Mouse (Mus musculus) limb, embryonic 11.5 days (tissue): Measurements from ENCODE around the gene Ifnab. TPM values are rescaled to one million over a fixed set of nuclear protein-coding genes. Genes with fewer than 3 reads are reported as not detected.
A peak's percentile ranks its signal among the peaks of the same experiment; 100 is the strongest.

ENCODE experiments used
- ATAC-seq: fragments of 200-750 bp; cut with Nextera tagmentation; 2 replicates; pipeline ENCODE4 v1.8.0; 2017; ENCODE audit warnings: low read depth; ENCODE audit not compliant: insufficient number of reproducible peaks, low FRiP score, low TSS enrichment
- DNase-seq: peaks from one replicate; pipeline ENCODE4 v3.0.0-alpha.2; 2015; ENCODE audit warnings: low spot score
- H3K27ac ChIP-seq: fragments of 300-500 bp; sonication (generic); replicated peaks from 2 replicates; pipeline ENCODE4 v1.5.1; 2014; ENCODE audit warnings: low read depth, mild to moderate bottlenecking, low read length
- H3K27me3 ChIP-seq: fragments of 300-500 bp; sonication (generic); 2 replicates; pipeline ENCODE4 v1.6.1; 2014; ENCODE audit warnings: mild to moderate bottlenecking, low read length, mixed read lengths; ENCODE audit not compliant: control insufficient read depth, insufficient read depth
- H3K36me3 ChIP-seq: fragments of 300-500 bp; sonication (generic); 2 replicates; pipeline ENCODE4 v1.6.1; 2014; ENCODE audit warnings: mild to moderate bottlenecking, low read length, moderate library complexity, mixed read lengths; ENCODE audit not compliant: control insufficient read depth, insufficient read depth
- H3K4me1 ChIP-seq: fragments of 300-500 bp; sonication (generic); 2 replicates; pipeline ENCODE4 v1.6.1; 2014; ENCODE audit warnings: low read length, mixed read lengths; ENCODE audit not compliant: control insufficient read depth, insufficient read depth
- H3K4me2 ChIP-seq: fragments of 300-500 bp; sonication (generic); 2 replicates; pipeline ENCODE4 v1.6.1; 2014; ENCODE audit warnings: low read depth, mild to moderate bottlenecking, moderate library complexity; ENCODE audit not compliant: severe bottlenecking
- H3K4me3 ChIP-seq: fragments of 300-500 bp; sonication (generic); 2 replicates; pipeline ENCODE4 v1.5.1; 2014; ENCODE audit warnings: low read depth, low read length
- H3K9ac ChIP-seq: fragments of 300-500 bp; sonication (generic); 2 replicates; pipeline ENCODE4 v1.6.1; 2014; ENCODE audit warnings: mild to moderate bottlenecking, low read length
- H3K9me3 ChIP-seq: fragments of 300-500 bp; sonication (generic); 2 replicates; pipeline ENCODE4 v1.6.1; 2016; ENCODE audit warnings: low read length; ENCODE audit not compliant: control insufficient read depth
- WGBS: fragments of 180-500 bp; shearing (Covaris S2); extraction: QIAGEN DNeasy Blood & Tissue Kit; methylation state at CpG from one replicate; pipeline ENCODE4 v1.1.7; 2014; 5-methylcytosine and 5-hydroxymethylcytosine counted together
- polyA plus RNA-seq: library from polyadenylated mRNA; unstranded; fragments of >200 nt; fragmentation: Nextera tagmentation; extraction: Ambion mirVana; gene quantifications from 2 replicates; pipeline ENCODE4 v1.2.1, GENCODE M21; 2014

The Ifnab gene
- not detected in 2 replicates for polyA plus RNA-seq

- Histone ChIP-seq H3K4me3 (no peak within 1 kb of the TSS), H3K9ac (no peak within 1 kb of the TSS), H3K27ac (no peak within 1 kb of the TSS), H3K36me3 (no peaks in the 10 kb centered on the region), H3K27me3 (no peaks in the 10 kb centered on the region), H3K4me1 (no peaks in the 10 kb centered on the region), H3K4me2 (no peak within 1 kb of the TSS), H3K9me3 (no peaks in the 10 kb centered on the region)
- no peak for DNase-seq
- ATAC-seq: no peak
- WGBS: 59% methylated on average over 2 of the region's 2 CpGs
Observed at GRCm38 (mm10) chr4:88691259-88691658, at the start of gene Ifnab. Ifnab (minus strand) TSS chr4:88691359.

GRCm38 (mm10) chr4:88739036-88739435 lies 47.9 kb upstream of the Ifnab start:
- H3K4me1 ChIP-seq: no peaks in the 10 kb centered on the region
- no peaks in the 10 kb centered on the region for H3K9me3 ChIP-seq
- no peak overlapping the region for H3K27ac ChIP-seq
- ATAC-seq (no peak), DNase-seq (no peak)
- H3K4me3 ChIP-seq: no peak overlapping the region
- no peak overlapping the region for H3K9ac ChIP-seq
- H3K27me3 ChIP-seq: no peaks in the 10 kb centered on the region
- 85% methylated on average over 6 of the region's 6 CpGs for WGBS
- H3K36me3 ChIP-seq: no peaks in the 10 kb centered on the region
- no peak overlapping the region for H3K4me2 ChIP-seq

GRCm38 (mm10) chr4:88738480-88738879 lies 47.3 kb upstream of the Ifnab start:
- Histone ChIP-seq H3K4me2 (no peak overlapping the region), H3K36me3 (no peaks in the 10 kb centered on the region), H3K9me3 (no peaks in the 10 kb centered on the region), H3K27ac (no peak overlapping the region), H3K27me3 (no peaks in the 10 kb centered on the region), H3K9ac (no peak overlapping the region), H3K4me3 (no peak overlapping the region), H3K4me1 (no peaks in the 10 kb centered on the region)
- 5% methylated on average over 2 of the region's 2 CpGs for WGBS
- ATAC-seq (no peak), DNase-seq (peak; percentile 89)

GRCm38 (mm10) chr4:88727324-88727723 lies 36.2 kb upstream of the Ifnab start:
- H3K9ac ChIP-seq: no peak overlapping the region
- no peaks in the 10 kb centered on the region for H3K36me3 ChIP-seq
- H3K4me1 ChIP-seq: no peaks in the 10 kb centered on the region
- DNase-seq: no peak
- H3K4me2 ChIP-seq: no peak overlapping the region
- no peaks in the 10 kb centered on the region for H3K27me3 ChIP-seq
- no peak overlapping the region for H3K27ac ChIP-seq
- H3K4me3 ChIP-seq: no peak overlapping the region
- H3K9me3 ChIP-seq: no peaks in the 10 kb centered on the region
- ATAC-seq: 0 out of 2 replicates have a peak, but pooled peaks have one; percentile 67
- 0% methylated on average over 1 of the region's 1 CpGs for WGBS

DNA sequence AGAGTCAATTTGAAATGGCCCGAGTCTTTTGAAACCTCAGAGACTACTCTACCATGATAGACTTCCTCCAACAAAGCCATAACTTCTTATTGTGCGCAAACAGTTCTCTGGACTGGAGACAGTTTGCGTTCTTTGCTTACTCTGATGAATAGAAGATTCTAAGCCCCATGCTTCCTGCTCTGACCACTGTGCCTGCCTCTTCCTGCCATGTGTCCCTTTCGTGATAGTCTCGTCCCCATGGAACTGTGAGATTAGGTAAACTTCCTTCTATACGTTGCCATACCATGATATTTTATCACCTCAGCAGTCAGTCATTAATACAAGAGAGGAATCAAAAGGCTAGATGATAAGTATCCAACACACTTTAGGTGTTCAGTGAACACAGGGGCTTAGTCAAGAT lies 35.6 kb upstream of the Ifnab start:
- Histone ChIP-seq H3K27ac (no peak overlapping the region), H3K9ac (no peak overlapping the region), H3K4me3 (no peak overlapping the region), H3K36me3 (no peaks in the 10 kb centered on the region), H3K4me1 (no peaks in the 10 kb centered on the region), H3K4me2 (no peak overlapping the region), H3K9me3 (no peaks in the 10 kb centered on the region), H3K27me3 (no peaks in the 10 kb centered on the region)
- DNase-seq (no peak), ATAC-seq (no peak)
- WGBS: 89% methylated on average over 6 of the region's 6 CpGs

- H3K9me3 ChIP-seq: no peaks in the 10 kb centered on the region
- no peak overlapping the region for H3K4me2 ChIP-seq
- H3K4me3 ChIP-seq: no peak overlapping the region
- H3K27ac ChIP-seq: no peak overlapping the region
- H3K27me3 ChIP-seq: no peaks in the 10 kb centered on the region
- DNase-seq (no peak), ATAC-seq (no peak)
- peaks cover 17% of the 10 kb centered on the region for H3K4me1 ChIP-seq
- H3K36me3 ChIP-seq: no peaks in the 10 kb centered on the region; the same call in 1 of the 2 replicates
- H3K9ac ChIP-seq: no peak overlapping the region
- 64% methylated on average over 8 of the region's 8 CpGs for WGBS
Observed at GRCm38 (mm10) chr4:88723497-88724090, 32.4 kb upstream of the Ifnab start.

DNA sequence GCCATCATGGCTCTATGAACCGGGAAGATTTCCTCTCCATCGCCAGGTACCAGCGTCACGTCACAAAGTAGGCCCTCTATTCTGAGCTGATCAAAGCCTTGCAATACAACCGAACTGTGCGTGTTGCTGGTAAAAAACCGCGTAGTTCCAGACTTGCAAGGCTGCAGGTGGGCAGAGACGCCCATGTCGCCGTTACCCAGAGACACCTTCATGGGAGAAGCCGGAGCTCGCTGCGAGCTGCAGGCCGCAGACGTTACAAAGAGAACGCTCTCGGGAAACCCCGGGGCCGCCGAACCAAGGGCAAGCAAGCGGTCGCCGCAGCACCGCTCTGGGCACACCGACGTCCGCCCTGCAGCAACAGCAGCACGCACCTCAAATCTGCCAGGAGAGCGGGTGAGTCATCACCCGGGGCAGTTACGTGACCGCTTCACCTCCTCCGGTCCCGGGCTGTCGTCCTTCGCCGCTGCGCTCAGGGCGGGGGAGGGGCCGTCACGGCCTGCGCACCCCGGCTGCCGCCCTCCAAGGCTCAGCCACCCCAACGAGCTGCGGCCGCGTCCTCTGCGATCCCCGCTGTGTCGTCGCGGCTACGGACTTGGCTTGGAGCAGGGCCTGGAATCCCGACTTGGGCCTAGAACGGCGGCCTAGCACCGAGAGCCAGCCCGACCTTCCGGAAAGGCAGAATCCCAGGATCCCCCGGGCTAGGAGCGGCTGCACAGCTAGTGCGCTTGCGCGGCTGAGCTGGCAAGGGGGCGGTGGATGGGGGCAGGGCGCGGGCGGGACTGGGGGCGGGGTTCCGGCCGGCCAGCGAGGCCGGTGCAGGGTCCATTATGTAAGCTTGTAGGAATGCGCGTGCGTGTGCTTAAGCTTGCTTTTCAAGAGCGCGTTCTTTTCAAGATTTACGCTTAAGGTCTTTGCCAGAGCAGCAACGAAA lies 30.9 kb upstream of the Ifnab start, which contains the start of the genes Gm26566 and Klhl9:
Gm26566 (plus strand) TSS at position 15 of the 931 bp plus-strand sequence.
Klhl9 (minus strand) TSS at position 675 of the 931 bp plus-strand sequence.
- Histone ChIP-seq H3K4me1 (peaks cover 18% of the 10 kb centered on the region), H3K4me2 (peak within 1 kb of the TSS; percentile 63), H3K27ac (peak within 1 kb of the TSS; percentile 91), H3K27me3 (no peaks in the 10 kb centered on the region), H3K36me3 (no peaks in the 10 kb centered on the region; the same call in 1 of the 2 replicates), H3K9me3 (no peaks in the 10 kb centered on the region), H3K9ac (peak within 1 kb of the TSS; percentile 96), H3K4me3 (peak within 1 kb of the TSS; percentile 77)
- ATAC-seq: peak; percentile 99
- WGBS: under 1% methylated on average over 82 of the region's 82 CpGs
- peak; percentile 95 for DNase-seq

DNA sequence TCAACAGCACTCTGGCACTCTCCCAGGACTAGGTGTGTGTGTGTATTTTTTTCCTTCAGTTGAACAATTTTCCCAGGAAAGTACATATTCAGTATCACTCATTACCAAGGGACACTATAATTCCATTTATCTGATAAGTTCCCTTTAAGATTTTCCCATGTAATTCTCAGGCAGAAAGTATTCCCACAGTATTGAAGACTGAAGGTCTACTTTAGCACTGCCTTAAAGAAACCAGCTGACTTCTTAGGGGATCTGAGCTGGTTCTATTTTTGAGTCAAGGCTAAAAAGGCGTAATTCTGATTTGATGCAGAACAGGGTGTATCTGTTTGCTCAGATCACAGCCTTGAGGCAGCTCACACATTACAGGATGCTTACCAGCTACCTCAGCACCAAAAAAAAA lies 27.6 kb upstream of the Ifnab start:
- H3K9ac ChIP-seq: no peak overlapping the region
- H3K4me1 ChIP-seq: peaks cover 18% of the 10 kb centered on the region
- no peak overlapping the region for H3K4me3 ChIP-seq
- H3K27me3 ChIP-seq: no peaks in the 10 kb centered on the region
- H3K36me3 ChIP-seq: peaks cover 4% of the 10 kb centered on the region; the same call in 1 of the 2 replicates
- no peak overlapping the region for H3K27ac ChIP-seq
- WGBS: 83% methylated on average over 1 of the region's 1 CpGs
- 0 out of 2 replicates have a peak, but pooled peaks cover 2% of the 10 kb centered on the region for H3K9me3 ChIP-seq
- H3K4me2 ChIP-seq: peak overlapping the region; percentile 31
- DNase-seq (no peak), ATAC-seq (no peak)
